Mouse (Mus musculus) frontal cortex, postnatal 36 days (tissue): ENCODE results near the gene Etfb.

Experiments used
- DNase-seq, 2 experiments: peaks; one replicate each; pipeline ENCODE4 v3.0.0; 2022; ENCODE audit warnings: low spot score in 2 of 2

Gene Etfb

DNA sequence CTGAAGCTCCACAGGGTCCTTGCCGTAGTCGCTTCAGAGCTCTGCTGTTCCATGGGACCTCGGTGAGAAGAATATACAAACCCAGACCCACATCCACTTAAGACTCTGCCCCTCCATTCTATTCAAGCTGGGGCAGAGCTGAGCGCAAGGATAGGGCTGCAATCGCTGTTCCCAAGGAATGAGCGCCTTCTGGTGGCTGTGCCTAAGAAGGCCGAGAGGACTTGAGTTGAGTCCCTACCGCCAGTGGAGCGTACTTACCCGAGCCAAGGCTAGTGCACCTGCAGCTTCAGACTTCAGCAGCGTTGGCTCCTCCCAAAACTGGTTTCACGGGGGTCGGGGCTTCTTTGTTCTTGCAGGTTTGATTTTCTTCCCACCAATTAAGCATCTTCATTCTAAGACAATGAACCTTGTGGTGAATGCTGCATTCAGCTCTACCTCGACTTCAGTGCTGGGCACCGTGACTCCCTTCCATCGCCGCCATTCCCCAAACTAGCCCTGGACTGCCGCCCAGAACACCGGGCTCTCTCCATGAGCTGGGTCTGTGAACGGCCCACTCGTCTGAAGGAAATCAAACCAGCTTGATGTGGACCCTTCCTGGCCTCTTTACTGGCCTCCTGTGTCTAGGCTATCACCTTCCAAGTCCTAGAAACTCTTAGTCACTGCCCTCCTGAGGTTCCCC is 51.6 kb downstream of the Etfb start:
- DNase-seq, result peak; percentile 60 to 74
